Comparison of ENCODE assay signal across 28 mouse cellular contexts in genomic region chr6:137638834-137639567, GRCm38 (mm10). TPM values are rescaled to one million over a fixed set of nuclear protein-coding genes. Genes with fewer than 3 reads are reported as not detected.
DNase-seq lines count a peak whose midpoint lies in the region; ATAC-seq and TF ChIP-seq lines count a peak whose summit lies in the region.
"Had no signal": no experiment of that assay in that cellular context is flagged by ENCODE, and none has a peak within 500 bp of the region (broad histone marks: within the 10 kb centered on the region; RNA-seq: fewer than 3 reads in every experiment).

No protein-coding gene starts in this region.

- no peak for TF ChIP-seq POLR2A in lung, adult 2 months (IDR thresholded peaks at IDR 0.05; ENCODE audit: borderline replicate concordance, extremely low read depth, low read depth, low read length)

- H3K4me3 ChIP-seq in forebrain, embryonic 11.5 days (ENCODE audit: low read depth, low read length), result no peak overlapping the region
- H3K4me3 ChIP-seq in forebrain, embryonic 14.5 days (ENCODE audit: low read depth, low read length), result no peak overlapping the region
- H3K4me3 ChIP-seq in lung, embryonic 15.5 days, result no peak overlapping the region
- H3K4me3 ChIP-seq in lung, adult 2 months (replicated peaks; ENCODE audit: extremely low read depth, low read depth, low read length), result no peak overlapping the region
- H3K4me3 ChIP-seq: embryonic facial prominence, embryonic 10.5 days; embryonic facial prominence, embryonic 13.5 days; erythroblast, embryonic 14.5 days; forebrain, embryonic 13.5 days; gastrocnemius, adult 2 months; heart, embryonic 10.5 days; heart, embryonic 13.5 days had no signal

- no peak overlapping the region for H3K27ac ChIP-seq in forebrain, embryonic 11.5 days (ENCODE audit: low read depth, low read length)
- H3K27ac ChIP-seq in forebrain, embryonic 14.5 days (ENCODE audit: low read depth, low read length), result no peak overlapping the region
- H3K27ac ChIP-seq in lung, embryonic 15.5 days, result peak overlapping the region; percentile 48; the same call in 1 of the 2 replicates
- H3K27ac ChIP-seq: embryonic facial prominence, embryonic 10.5 days; embryonic facial prominence, embryonic 13.5 days; forebrain, embryonic 13.5 days; gastrocnemius, adult 2 months; heart, embryonic 10.5 days; heart, embryonic 13.5 days; hindbrain, embryonic 14.5 days; hindbrain, postnatal 0 days had no signal

- no peak for ATAC-seq in forebrain, embryonic 11.5 days (replicated peaks; ENCODE audit: low FRiP score)
- no peak for ATAC-seq in forebrain, embryonic 14.5 days
- ATAC-seq in lung, embryonic 15.5 days (ENCODE audit: borderline replicate concordance, extremely low read depth, low FRiP score, low TSS enrichment), result peak; percentile 79
- ATAC-seq: activated CD4-positive, CD25-positive, alpha-beta regulatory T cell, adult 4 months; forebrain, embryonic 13.5 days; forebrain, postnatal 0 days; hindbrain, postnatal 0 days had no signal

- DNase-seq in forebrain, embryonic 11.5 days (ENCODE audit: low spot score), result peak; percentile 9
- DNase-seq in forebrain, embryonic 14.5 days (ENCODE audit: low spot score), result no peak
- DNase-seq in lung, postnatal 10 days, result no peak
- DNase-seq in lung, postnatal 36 days, result peak; percentile 5
- no peak for DNase-seq in lung, adult 2 months
- DNase-seq: adrenal gland, adult 8-10 months; adrenal gland, postnatal 25 days; cerebellum, adult 11-12 months; cerebellum, adult 8-10 months; cerebellum, postnatal 10 days; cerebellum, postnatal 36 days; embryo, embryonic 11 days; forebrain, postnatal 0 days; gastrocnemius, adult 2 months; gastrocnemius, postnatal 14 days; heart, adult 18-20 months; heart, postnatal 14 days; heart, postnatal 4 days had no signal

- TF ChIP-seq CTCF in lung, adult 2 months (IDR thresholded peaks at IDR 0.05; ENCODE audit: insufficient read depth, low read length), result no peak

- no peaks in the 10 kb centered on the region for H3K36me3 ChIP-seq in forebrain, embryonic 11.5 days (ENCODE audit: control insufficient read depth, insufficient read depth, low read length)
- no peaks in the 10 kb centered on the region for H3K36me3 ChIP-seq in forebrain, embryonic 14.5 days (ENCODE audit: control insufficient read depth, insufficient read depth, low read length)
- H3K36me3 ChIP-seq in lung, embryonic 15.5 days, result no peaks in the 10 kb centered on the region
- H3K36me3 ChIP-seq: embryonic facial prominence, embryonic 10.5 days; embryonic facial prominence, embryonic 13.5 days; heart, embryonic 10.5 days; heart, embryonic 13.5 days had no signal

- H3K27me3 ChIP-seq in forebrain, embryonic 11.5 days (ENCODE audit: control insufficient read depth, insufficient read depth, low read length), result no peaks in the 10 kb centered on the region
- no peaks in the 10 kb centered on the region for H3K27me3 ChIP-seq in forebrain, embryonic 14.5 days (replicated peaks; ENCODE audit: control insufficient read depth, insufficient read depth, low read length)
- no peaks in the 10 kb centered on the region for H3K27me3 ChIP-seq in lung, embryonic 15.5 days
- H3K27me3 ChIP-seq: embryonic facial prominence, embryonic 13.5 days; forebrain, embryonic 13.5 days; heart, embryonic 13.5 days had no signal

- no peaks in the 10 kb centered on the region for H3K9me3 ChIP-seq in forebrain, embryonic 11.5 days (ENCODE audit: control insufficient read depth, low read length)
- H3K9me3 ChIP-seq in forebrain, embryonic 14.5 days (replicated peaks; ENCODE audit: control insufficient read depth, low read length), result no peaks in the 10 kb centered on the region
- no peaks in the 10 kb centered on the region for H3K9me3 ChIP-seq in lung, embryonic 15.5 days
- H3K9me3 ChIP-seq: embryonic facial prominence, embryonic 10.5 days; embryonic facial prominence, embryonic 13.5 days; forebrain, embryonic 13.5 days; heart, embryonic 10.5 days; heart, embryonic 13.5 days had no signal

- H3K4me2 ChIP-seq in forebrain, embryonic 11.5 days (ENCODE audit: low read depth, low read length, severe bottlenecking), result no peak overlapping the region
- no peak overlapping the region for H3K4me2 ChIP-seq in forebrain, embryonic 14.5 days (ENCODE audit: low read length)
- H3K4me2 ChIP-seq in lung, embryonic 15.5 days, result no peak overlapping the region
- H3K4me2 ChIP-seq: embryonic facial prominence, embryonic 13.5 days; forebrain, embryonic 13.5 days; heart, embryonic 13.5 days; hindbrain, embryonic 14.5 days had no signal

- H3K4me1 ChIP-seq in forebrain, embryonic 11.5 days (replicated peaks; ENCODE audit: control insufficient read depth, insufficient read depth, low read length), result 0 out of 2 replicates have a peak, but pooled peaks cover 2% of the 10 kb centered on the region
- H3K4me1 ChIP-seq in forebrain, embryonic 14.5 days (ENCODE audit: control insufficient read depth, insufficient read depth, low read length), result no peaks in the 10 kb centered on the region
- H3K4me1 ChIP-seq in lung, embryonic 15.5 days, result no peaks in the 10 kb centered on the region
- H3K4me1 ChIP-seq in lung, adult 2 months (ENCODE audit: control insufficient read depth, insufficient read depth, low read length), result no peaks in the 10 kb centered on the region; the same call in 1 of the 2 replicates
- H3K4me1 ChIP-seq: forebrain, embryonic 13.5 days had no signal

- H3K9ac ChIP-seq in forebrain, embryonic 11.5 days (ENCODE audit: low read length), result no peak overlapping the region
- no peak overlapping the region for H3K9ac ChIP-seq in forebrain, embryonic 14.5 days (ENCODE audit: low read length)
- no peak overlapping the region for H3K9ac ChIP-seq in lung, embryonic 15.5 days
- H3K9ac ChIP-seq: embryonic facial prominence, embryonic 13.5 days; forebrain, embryonic 13.5 days; forebrain, postnatal 0 days; heart, embryonic 13.5 days; hindbrain, embryonic 14.5 days had no signal

- WGBS in forebrain, embryonic 11.5 days, result 92% methylated on average over 11 of the region's 11 CpGs
- 91% methylated on average over 11 of the region's 11 CpGs for WGBS in forebrain, embryonic 14.5 days
- 58% methylated on average over 11 of the region's 11 CpGs for WGBS in lung, embryonic 15.5 days
- 69% methylated on average over 11 of the region's 11 CpGs for WGBS in lung, adult 2 months

RNA-seq across cellular contexts. Expression of gene Eps8, which starts 15.7 kb away (rescaled TPM):
- polyA plus RNA-seq in forebrain, embryonic 11.5 days (2014; fragmentation: Nextera tagmentation; extraction: Ambion mirVana), result 5.9 and 6.9 TPM in 2 replicates
- polyA plus RNA-seq in forebrain, embryonic 14.5 days (2014; fragmentation: Nextera tagmentation; extraction: Ambion mirVana), result 11.4 and 14.3 TPM in 2 replicates
- polyA plus RNA-seq in lung, embryonic 15.5 days (2015; fragmentation: Nextera tagmentation; extraction: Ambion mirVana), result 24.5 and 26.0 TPM in 2 replicates
- polyA plus RNA-seq in lung, adult 2 months (2012; rRNA removed), result 15.9 and 16.0 TPM in 2 replicates

Comparison
In these comparisons a context has a peak if more than half of its experiments do, and no peak if none do; other contexts are left out.
1. DNase-seq: peak in forebrain, embryonic 11.5 days (single experiment) and lung, postnatal 36 days (single experiment); none in forebrain, embryonic 14.5 days (single experiment), lung, postnatal 10 days (single experiment) and lung, adult 2 months (single experiment).